Mouse (Mus musculus) liver, embryonic 12.5 days (tissue): ENCODE data around the gene Cul7. TPM values are rescaled to one million over a fixed set of nuclear protein-coding genes. Genes with fewer than 3 reads are reported as not detected.

Experiments used
- ATAC-seq: fragments of 200-750 bp; cut with Nextera tagmentation; 2 replicates; pipeline ENCODE4 v1.8.0; 2017; ENCODE audit warnings: moderate number of reproducible peaks, mild to moderate bottlenecking, moderate library complexity
- H3K27ac ChIP-seq: fragments of 300-500 bp; sonication (generic); 2 replicates; pipeline ENCODE4 v1.5.1; 2016; ENCODE audit warnings: mild to moderate bottlenecking
- H3K27me3 ChIP-seq: fragments of 300-500 bp; sonication (generic); replicated peaks from 2 replicates; pipeline ENCODE4 v1.6.1; 2016; ENCODE audit warnings: mild to moderate bottlenecking, moderate library complexity
- H3K36me3 ChIP-seq: fragments of 300-500 bp; sonication (generic); 2 replicates; pipeline ENCODE4 v1.6.1; 2016; ENCODE audit warnings: mild to moderate bottlenecking, moderate library complexity
- H3K4me1 ChIP-seq: fragments of 300-500 bp; sonication (generic); 2 replicates; pipeline ENCODE4 v1.6.1; 2016
- H3K4me2 ChIP-seq: fragments of 300-500 bp; sonication (generic); 2 replicates; pipeline ENCODE4 v1.6.1; 2016; ENCODE audit warnings: mild to moderate bottlenecking, moderate library complexity
- H3K4me3 ChIP-seq: fragments of 300-500 bp; sonication (generic); 2 replicates; pipeline ENCODE4 v1.5.1; 2016; ENCODE audit warnings: mild to moderate bottlenecking, moderate library complexity
- H3K9ac ChIP-seq: fragments of 300-500 bp; sonication (generic); 2 replicates; pipeline ENCODE4 v1.6.1; 2016; ENCODE audit warnings: mild to moderate bottlenecking, moderate library complexity
- H3K9me3 ChIP-seq: fragments of 300-500 bp; sonication (generic); replicated peaks from 2 replicates; pipeline ENCODE4 v1.6.1; 2016; ENCODE audit warnings: mild to moderate bottlenecking, moderate library complexity
- WGBS: fragments of 180-500 bp; shearing (Covaris S2); methylation state at CpG from one replicate; pipeline ENCODE4 v1.1.7; 2016; ENCODE audit not compliant: insufficient replicate concordance; 5-methylcytosine and 5-hydroxymethylcytosine counted together
- polyA plus RNA-seq: library from polyadenylated mRNA; unstranded; fragments of >200 nt; fragmentation: Nextera tagmentation; extraction: Ambion mirVana; gene quantifications from 2 replicates; pipeline ENCODE4 v1.2.1, GENCODE M21; 2016

Cul7 gene
- polyA plus RNA-seq, 1 experiment from 2014 or later = 18.3 TPM

DNA sequence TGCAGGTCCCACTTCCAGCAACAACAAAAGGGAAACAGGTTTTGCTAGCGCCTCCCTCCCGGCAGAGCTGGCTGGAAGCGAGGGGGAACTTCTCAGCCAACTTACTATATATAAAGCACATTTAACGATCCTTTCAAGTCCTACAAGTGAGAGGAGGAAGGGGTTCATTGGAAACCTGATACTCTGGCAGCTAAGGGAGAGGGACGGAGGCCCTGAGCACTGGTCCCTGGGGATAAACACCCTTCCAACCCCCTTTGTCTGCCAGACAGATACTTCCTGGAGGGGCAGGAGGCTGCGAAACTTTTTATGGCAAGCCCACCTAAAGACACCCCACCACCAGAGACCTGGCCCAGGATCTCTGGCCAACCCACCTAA, 31.8 kb upstream of the Cul7 start:
- Histone ChIP-seq H3K9me3 (no peaks in the 10 kb centered on the region), H3K27me3 (peaks cover 5% of the 10 kb centered on the region; the same call in 1 of the 2 replicates), H3K4me3 (no peak overlapping the region), H3K4me1 (peaks cover 47% of the 10 kb centered on the region), H3K9ac (no peak overlapping the region), H3K27ac (peak overlapping the region; percentile 50), H3K4me2 (peak overlapping the region; percentile 7; the same call in 1 of the 2 replicates), H3K36me3 (no peaks in the 10 kb centered on the region)
- WGBS = 42% methylated on average over 6 of the region's 6 CpGs
- no peak for ATAC-seq

DNA sequence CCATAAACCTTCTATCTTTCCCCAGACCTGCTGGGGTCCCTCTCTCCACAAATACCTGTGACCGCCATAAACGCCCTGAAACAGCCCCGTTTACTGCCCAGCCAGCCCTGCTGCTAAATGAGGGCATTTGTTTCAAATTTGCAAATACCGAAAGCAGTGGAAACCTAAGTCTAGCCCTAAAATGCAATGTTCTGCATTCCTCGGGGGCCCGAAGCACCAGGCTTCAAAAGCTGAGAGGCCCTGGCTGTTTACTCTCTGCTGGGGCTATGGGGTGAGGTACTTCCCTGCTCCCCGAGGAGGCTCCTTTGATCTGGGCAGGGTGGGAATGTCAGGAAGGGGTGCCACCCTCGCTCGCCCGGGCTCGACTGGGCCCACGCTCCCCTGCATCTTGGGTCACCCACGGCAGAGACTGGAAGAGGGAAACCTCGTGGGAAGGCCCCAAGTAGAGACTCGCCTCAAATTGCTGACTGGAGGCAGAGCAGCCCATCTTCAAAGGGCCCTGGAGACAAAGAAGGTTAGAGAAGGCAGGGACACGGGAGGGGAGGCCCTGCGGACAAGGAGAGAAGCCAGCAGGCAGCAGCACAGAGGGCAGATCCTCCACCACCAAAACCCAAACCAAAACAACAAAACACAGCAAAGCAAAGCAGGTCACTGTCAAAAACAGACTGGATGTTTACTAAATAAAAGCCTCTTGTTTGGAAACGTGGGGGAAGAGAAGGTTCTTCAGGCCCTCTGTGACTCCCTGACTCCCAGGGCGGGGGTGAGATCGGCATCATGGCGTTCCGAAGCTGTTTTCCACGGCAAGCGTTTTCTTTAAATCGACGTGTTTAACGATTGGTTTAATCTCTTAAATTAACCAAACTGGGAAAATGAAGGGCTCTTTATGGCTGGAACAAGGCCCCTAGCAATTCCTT, 31.1 kb upstream of the Cul7 start:
- peaks cover 8% of the 10 kb centered on the region; the same call in 1 of the 2 replicates for H3K27me3 ChIP-seq
- H3K4me2 ChIP-seq = peak overlapping the region; percentile 7; the same call in 1 of the 2 replicates
- peaks cover 49% of the 10 kb centered on the region for H3K4me1 ChIP-seq
- H3K36me3 ChIP-seq = no peaks in the 10 kb centered on the region
- no peak overlapping the region; the same call in 1 of the 2 replicates for H3K9ac ChIP-seq
- no peak overlapping the region for H3K4me3 ChIP-seq
- WGBS = 47% methylated on average over 27 of the region's 27 CpGs
- no peak for ATAC-seq
- no peaks in the 10 kb centered on the region for H3K9me3 ChIP-seq
- H3K27ac ChIP-seq = peak overlapping the region; percentile 50

GRCm38 (mm10) chr17:46619683-46620357, 30.3 kb upstream of the Cul7 start:
- Histone ChIP-seq H3K9me3 (no peaks in the 10 kb centered on the region), H3K9ac (no peak overlapping the region), H3K4me3 (no peak overlapping the region), H3K4me1 (peaks cover 57% of the 10 kb centered on the region), H3K4me2 (no peak overlapping the region), H3K27me3 (peaks cover 8% of the 10 kb centered on the region; the same call in 1 of the 2 replicates), H3K27ac (no peak overlapping the region), H3K36me3 (no peaks in the 10 kb centered on the region)
- 50% methylated on average over 16 of the region's 16 CpGs for WGBS
- ATAC-seq = no peak

- H3K9me3 ChIP-seq = no peaks in the 10 kb centered on the region
- H3K9ac ChIP-seq = no peak overlapping the region
- H3K27me3 ChIP-seq = peaks cover 10% of the 10 kb centered on the region; the same call in 1 of the 2 replicates
- H3K27ac ChIP-seq = peak overlapping the region; percentile 46
- 38% methylated on average over 15 of the region's 15 CpGs for WGBS
- peak overlapping the region; percentile 23 for H3K4me2 ChIP-seq
- peaks cover 58% of the 10 kb centered on the region for H3K4me1 ChIP-seq
- no peak for ATAC-seq
- H3K4me3 ChIP-seq = no peak overlapping the region
- H3K36me3 ChIP-seq = no peaks in the 10 kb centered on the region
These were observed 28.8 kb upstream of the Cul7 start for GRCm38 (mm10) chr17:46621324-46621723.

DNA sequence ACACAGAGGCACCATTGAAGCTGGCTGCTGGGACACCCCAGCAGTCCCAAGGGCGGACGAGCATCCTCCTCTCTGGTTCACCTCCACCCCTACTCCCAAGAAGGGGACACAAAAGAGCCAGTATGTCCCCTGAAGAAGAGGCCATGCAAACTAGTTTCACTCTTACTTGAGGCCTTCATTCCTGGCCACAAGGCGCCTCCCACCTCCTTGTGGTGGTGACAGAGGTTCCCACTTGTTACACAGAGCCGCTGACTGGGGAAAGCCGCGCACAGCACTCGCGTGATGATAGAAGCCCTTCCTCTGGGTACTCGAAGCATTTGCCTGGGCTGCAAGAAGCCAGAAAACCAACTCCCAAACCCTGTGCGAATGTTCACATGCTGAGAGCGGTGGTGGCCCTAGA, 27.9 kb upstream of the Cul7 start:
- WGBS = 45% methylated on average over 11 of the region's 11 CpGs
- Histone ChIP-seq H3K4me1 (peaks cover 64% of the 10 kb centered on the region), H3K36me3 (no peaks in the 10 kb centered on the region), H3K9me3 (no peaks in the 10 kb centered on the region), H3K27me3 (peaks cover 20% of the 10 kb centered on the region), H3K4me3 (no peak overlapping the region), H3K9ac (no peak overlapping the region), H3K4me2 (no peak overlapping the region), H3K27ac (no peak overlapping the region)
- no peak for ATAC-seq

DNA sequence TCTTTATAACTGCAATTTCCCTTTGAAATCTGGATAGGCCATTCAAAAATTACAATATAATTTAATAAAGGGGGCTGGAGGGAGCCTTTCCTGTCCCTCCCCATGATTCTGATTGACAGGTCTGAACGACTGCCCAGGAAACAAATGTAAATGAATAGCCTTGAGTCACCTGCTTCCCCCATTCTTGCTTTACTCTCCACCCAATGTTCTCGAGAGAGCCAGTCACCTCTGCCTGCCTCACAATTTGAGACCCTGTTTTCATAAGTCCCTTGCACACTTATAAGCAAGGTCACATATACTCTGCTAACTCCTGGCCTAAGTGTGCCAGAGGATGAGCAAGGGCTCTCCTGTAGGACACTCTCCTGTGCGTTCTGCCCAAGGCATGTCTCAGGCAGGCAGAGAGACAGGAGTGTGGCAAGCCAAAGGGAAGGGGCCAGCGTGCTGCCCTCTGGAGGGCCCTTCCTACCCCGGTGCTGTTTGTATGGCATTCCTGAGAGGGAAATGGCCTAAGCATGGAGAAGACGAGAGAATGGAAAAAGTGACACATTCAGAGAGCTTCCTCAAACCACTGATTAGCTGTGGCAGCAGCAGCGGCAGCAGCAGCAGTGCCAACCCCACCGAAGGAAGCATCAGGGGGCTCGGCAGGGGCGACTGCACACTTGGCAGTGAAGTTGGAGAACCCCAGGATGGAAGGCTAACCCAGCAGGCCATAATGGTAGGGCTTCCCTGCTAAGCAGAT, 26.1 kb upstream of the Cul7 start:
- H3K27ac ChIP-seq = no peak overlapping the region; the same call in 1 of the 2 replicates
- peaks cover 62% of the 10 kb centered on the region for H3K4me1 ChIP-seq
- H3K9me3 ChIP-seq = no peaks in the 10 kb centered on the region
- ATAC-seq = no peak
- H3K4me2 ChIP-seq = 0 out of 2 replicates have a peak overlapping the region, but pooled peaks have one; percentile 13
- no peak overlapping the region for H3K9ac ChIP-seq
- no peaks in the 10 kb centered on the region for H3K36me3 ChIP-seq
- WGBS = 26% methylated on average over 10 of the region's 10 CpGs
- no peak overlapping the region for H3K4me3 ChIP-seq
- peaks cover 37% of the 10 kb centered on the region for H3K27me3 ChIP-seq

GRCm38 (mm10) chr17:46624598-46624997, 25.5 kb upstream of the Cul7 start:
- 55% methylated on average over 12 of the region's 12 CpGs for WGBS
- 0 out of 2 replicates have a peak overlapping the region, but pooled peaks have one; percentile 13 for H3K4me2 ChIP-seq

GRCm38 (mm10) chr17:46627409-46627808, 22.7 kb upstream of the Cul7 start:
- no peaks in the 10 kb centered on the region for H3K36me3 ChIP-seq
- H3K27me3 ChIP-seq = peaks cover 64% of the 10 kb centered on the region
- peaks cover 54% of the 10 kb centered on the region for H3K4me1 ChIP-seq
- no peak for ATAC-seq
- peak overlapping the region; percentile 70 for H3K4me2 ChIP-seq
- H3K4me3 ChIP-seq = 0 out of 2 replicates have a peak overlapping the region, but pooled peaks have one; percentile 66
- 58% methylated on average over 6 of the region's 6 CpGs for WGBS
- no peak overlapping the region for H3K9ac ChIP-seq
- H3K27ac ChIP-seq = no peak overlapping the region
- H3K9me3 ChIP-seq = no peaks in the 10 kb centered on the region

More at GRCm38 (mm10) chr17:46624598-46624997, 25.5 kb upstream of the Cul7 start:
- Histone ChIP-seq H3K27me3 (peaks cover 43% of the 10 kb centered on the region), H3K27ac (no peak overlapping the region; the same call in 1 of the 2 replicates), H3K4me1 (peaks cover 62% of the 10 kb centered on the region), H3K9me3 (no peaks in the 10 kb centered on the region), H3K4me3 (no peak overlapping the region), H3K9ac (no peak overlapping the region), H3K36me3 (no peaks in the 10 kb centered on the region)
- no peak for ATAC-seq

DNA sequence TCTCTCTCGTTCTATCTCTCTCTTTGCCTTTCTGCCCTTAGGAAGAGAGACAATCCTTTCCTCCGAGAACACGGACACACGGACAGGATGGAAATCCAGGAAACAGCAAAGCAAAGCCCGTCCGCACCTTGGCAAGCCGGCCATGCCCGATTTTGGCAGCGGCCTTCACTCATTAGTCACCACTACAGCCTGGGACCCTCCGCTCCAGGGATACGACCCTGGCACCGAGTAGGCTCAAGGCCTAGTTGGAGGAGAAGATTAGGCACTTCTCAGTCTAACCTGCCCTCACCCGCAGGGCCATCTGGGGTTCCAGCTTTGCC, 21.7 kb upstream of the Cul7 start:
- ATAC-seq = no peak
- H3K36me3 ChIP-seq = no peaks in the 10 kb centered on the region; the same call in 1 of the 2 replicates
- 2% methylated on average over 13 of the region's 13 CpGs for WGBS
- H3K4me3 ChIP-seq = peak overlapping the region; percentile 66
- H3K4me2 ChIP-seq = peak overlapping the region; percentile 70
- peaks cover 59% of the 10 kb centered on the region for H3K27me3 ChIP-seq
- H3K27ac ChIP-seq = no peak overlapping the region
- H3K9me3 ChIP-seq = no peaks in the 10 kb centered on the region
- H3K4me1 ChIP-seq = peaks cover 48% of the 10 kb centered on the region
- peak overlapping the region; percentile 74 for H3K9ac ChIP-seq

DNA sequence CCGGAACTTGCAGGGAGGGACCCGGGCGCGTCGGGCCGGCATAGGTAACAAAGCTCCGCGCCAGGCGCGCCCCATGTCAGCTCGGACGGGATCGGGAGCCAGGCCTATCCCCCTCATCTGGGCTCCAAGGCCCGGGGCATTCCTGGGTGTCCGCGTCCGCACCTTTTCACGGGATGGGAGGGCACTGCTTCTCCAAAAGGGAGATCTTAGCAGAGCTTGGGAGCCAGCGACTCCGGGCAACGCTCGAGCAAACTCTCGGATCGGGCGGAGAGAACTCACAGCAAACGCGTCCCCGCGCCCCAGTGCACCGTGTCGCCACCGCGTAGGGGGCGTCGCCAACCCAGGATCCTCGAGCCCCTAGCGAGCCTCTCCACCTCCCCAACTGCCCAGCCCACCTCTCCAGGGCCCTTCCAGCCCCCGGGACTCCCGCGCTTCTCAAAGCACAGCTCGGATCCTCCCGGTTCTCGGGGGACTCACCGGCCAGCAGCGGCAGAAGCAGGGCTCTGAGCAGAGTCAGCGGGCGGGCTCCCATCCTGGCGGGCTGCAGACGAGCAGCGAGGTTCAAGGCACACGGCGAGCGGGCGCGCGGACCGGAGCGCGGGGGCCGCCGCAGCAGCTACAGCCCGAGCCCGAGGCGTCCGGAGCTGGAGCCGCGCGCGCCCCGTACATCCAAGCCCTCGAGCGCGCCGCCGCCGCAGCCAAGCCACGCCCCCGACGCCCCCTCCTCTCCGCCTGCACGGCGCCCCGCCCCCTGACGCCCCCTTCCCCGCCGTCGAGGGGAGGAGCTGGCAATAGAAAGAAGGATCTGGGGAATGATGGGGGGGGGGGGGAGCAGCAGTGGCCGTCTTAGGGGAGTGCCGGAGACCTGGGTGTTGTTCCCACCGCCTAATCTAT, 21.1 kb upstream of the Cul7 start, which contains the start of gene Ptk7:
Ptk7 (minus strand) TSS at position 714 of the 894 bp plus-strand sequence.
- Histone ChIP-seq H3K27ac (peak within 1 kb of the TSS; percentile 71), H3K27me3 (peaks cover 57% of the 10 kb centered on the region), H3K4me1 (peaks cover 44% of the 10 kb centered on the region), H3K9me3 (no peaks in the 10 kb centered on the region), H3K9ac (peak within 1 kb of the TSS; percentile 74), H3K4me2 (peak within 1 kb of the TSS; percentile 70), H3K4me3 (peak within 1 kb of the TSS; percentile 66), H3K36me3 (no peaks in the 10 kb centered on the region; the same call in 1 of the 2 replicates)
- WGBS = under 1% methylated on average over 86 of the region's 90 CpGs
- peak; percentile 36 for ATAC-seq
